Mouse (Mus musculus): ENCODE measurements around the gene Tpra1.

Gene Tpra1

GRCm38 (mm10) chr6:88927595-88927994 lies 25.5 kb downstream of the Tpra1 start:
- peak; percentile 63 to 76 for DNase-seq (ENCODE audit: low spot score in 2 of 2)

- DNase-seq (ENCODE audit: low spot score in 2 of 2): no peak
Measured at GRCm38 (mm10) chr6:88928026-88928425, 26.0 kb downstream of the Tpra1 start.

- DNase-seq (ENCODE audit: low spot score in 2 of 2): no peak
Measured at GRCm38 (mm10) chr6:88928576-88928975, 26.5 kb downstream of the Tpra1 start.

- DNase-seq (ENCODE audit: low spot score in 2 of 2): no peak
Measured at GRCm38 (mm10) chr6:88929451-88929850, 27.4 kb downstream of the Tpra1 start.

- DNase-seq (ENCODE audit: low spot score in 2 of 2): no peak
Measured at GRCm38 (mm10) chr6:88930049-88930448, 28.0 kb downstream of the Tpra1 start.

- no peak for DNase-seq (ENCODE audit: low spot score in 2 of 2)
Measured at GRCm38 (mm10) chr6:88931449-88931848, 29.4 kb downstream of the Tpra1 start.

- no peak for DNase-seq (ENCODE audit: low spot score in 2 of 2)
Measured at GRCm38 (mm10) chr6:88934132-88934531, 32.1 kb downstream of the Tpra1 start.

- DNase-seq (ENCODE audit: low spot score in 2 of 2): no peak
Measured at GRCm38 (mm10) chr6:88934816-88935215, 32.8 kb downstream of the Tpra1 start.

GRCm38 (mm10) chr6:88935735-88936276 lies 33.8 kb downstream of the Tpra1 start:
- DNase-seq (ENCODE audit: low spot score in 2 of 2): no peak

- no peak for DNase-seq (ENCODE audit: low spot score in 2 of 2)
Measured at GRCm38 (mm10) chr6:88936342-88937213, 34.5 kb downstream of the Tpra1 start.

- no peak for DNase-seq (ENCODE audit: low spot score in 2 of 2)
Measured at GRCm38 (mm10) chr6:88937214-88937549, 35.1 kb downstream of the Tpra1 start.

GRCm38 (mm10) chr6:88937971-88938663 lies 36.1 kb downstream of the Tpra1 start:
- DNase-seq (ENCODE audit: low spot score in 2 of 2): no peak

GRCm38 (mm10) chr6:88938664-88939055 lies 36.6 kb downstream of the Tpra1 start:
- DNase-seq (ENCODE audit: low spot score in 2 of 2): no peak

GRCm38 (mm10) chr6:88939281-88940089 lies 37.4 kb downstream of the Tpra1 start:
- no peak for DNase-seq (ENCODE audit: low spot score in 2 of 2)

GRCm38 (mm10) chr6:88940090-88940916 lies 38.3 kb downstream of the Tpra1 start:
- DNase-seq (ENCODE audit: low spot score in 2 of 2): no peak

- DNase-seq (ENCODE audit: low spot score in 2 of 2): no peak
Measured at GRCm38 (mm10) chr6:88941628-88942027, 39.6 kb downstream of the Tpra1 start.

- DNase-seq (ENCODE audit: low spot score in 2 of 2): no peak
Measured at GRCm38 (mm10) chr6:88942595-88942994, 40.5 kb downstream of the Tpra1 start.

- DNase-seq (ENCODE audit: low spot score in 2 of 2): no peak
Measured at GRCm38 (mm10) chr6:88943666-88944065, 41.6 kb downstream of the Tpra1 start.

GRCm38 (mm10) chr6:88946442-88946841 lies 44.4 kb downstream of the Tpra1 start:
- no peak for DNase-seq (ENCODE audit: low spot score in 2 of 2)

- DNase-seq (ENCODE audit: low spot score in 2 of 2): no peak
Measured at GRCm38 (mm10) chr6:88947771-88948170, 45.7 kb downstream of the Tpra1 start.

- no peak for DNase-seq (ENCODE audit: low spot score in 2 of 2)
Measured at GRCm38 (mm10) chr6:88956725-88957124, 54.7 kb downstream of the Tpra1 start.
